In genomic region chr15:78836086-78836621, GRCm38 (mm10) we compare ENCODE assay signal across 8 mouse cellular contexts. TPM values are rescaled to one million over a fixed set of nuclear protein-coding genes. Genes with fewer than 3 reads are reported as not detected.
DNase-seq lines count a peak whose midpoint lies in the region; ATAC-seq and TF ChIP-seq lines count a peak whose summit lies in the region.

No protein-coding gene starts in this region.

- 47% methylated on average over 8 of the region's 8 CpGs for WGBS in forebrain, embryonic 11.5 days
- WGBS in hindbrain, embryonic 11.5 days = 18% methylated on average over 8 of the region's 8 CpGs
- WGBS in limb, embryonic 13.5 days = 28% methylated on average over 8 of the region's 8 CpGs
- 53% methylated on average over 8 of the region's 8 CpGs for WGBS in midbrain, postnatal 0 days

- no peak for ATAC-seq in forebrain, embryonic 11.5 days (replicated peaks; ENCODE audit: low FRiP score)
- no peak for ATAC-seq in hindbrain, embryonic 11.5 days (ENCODE audit: low FRiP score)
- no peak for ATAC-seq in limb, embryonic 13.5 days (ENCODE audit: low FRiP score, low read depth)
- ATAC-seq in midbrain, postnatal 0 days (ENCODE audit: low FRiP score) = no peak
- no peak for ATAC-seq in activated CD4-positive, CD25-positive, alpha-beta regulatory T cell, adult 4 months

- peaks cover 6% of the 10 kb centered on the region for H3K27me3 ChIP-seq in forebrain, embryonic 11.5 days (ENCODE audit: control insufficient read depth, insufficient read depth, low read length)
- 0 out of 2 replicates have a peak, but pooled peaks cover 2% of the 10 kb centered on the region for H3K27me3 ChIP-seq in hindbrain, embryonic 11.5 days (ENCODE audit: control insufficient read depth, insufficient read depth, low read length)
- H3K27me3 ChIP-seq in limb, embryonic 13.5 days = peaks cover 5% of the 10 kb centered on the region; the same call in 1 of the 2 replicates
- H3K27me3 ChIP-seq in midbrain, postnatal 0 days (ENCODE audit: insufficient read depth, low read length) = peaks cover 8% of the 10 kb centered on the region; the same call in 1 of the 2 replicates

- no peak overlapping the region for H3K4me2 ChIP-seq in forebrain, embryonic 11.5 days (ENCODE audit: low read depth, low read length, severe bottlenecking)
- H3K4me2 ChIP-seq in hindbrain, embryonic 11.5 days (replicated peaks; ENCODE audit: low read depth, low read length) = no peak overlapping the region
- no peak overlapping the region for H3K4me2 ChIP-seq in limb, embryonic 13.5 days (replicated peaks)
- H3K4me2 ChIP-seq in midbrain, postnatal 0 days (ENCODE audit: low read depth, low read length, poor library complexity, severe bottlenecking) = no peak overlapping the region

- H3K9me3 ChIP-seq in forebrain, embryonic 11.5 days (ENCODE audit: control insufficient read depth, low read length) = no peaks in the 10 kb centered on the region
- no peaks in the 10 kb centered on the region for H3K9me3 ChIP-seq in hindbrain, embryonic 11.5 days (ENCODE audit: control insufficient read depth, low read length)
- no peaks in the 10 kb centered on the region for H3K9me3 ChIP-seq in limb, embryonic 13.5 days
- no peaks in the 10 kb centered on the region for H3K9me3 ChIP-seq in midbrain, postnatal 0 days (ENCODE audit: low read length)

- no peak overlapping the region for H3K9ac ChIP-seq in forebrain, embryonic 11.5 days (ENCODE audit: low read length)
- H3K9ac ChIP-seq in hindbrain, embryonic 11.5 days (ENCODE audit: low read depth, low read length) = no peak overlapping the region
- no peak overlapping the region for H3K9ac ChIP-seq in limb, embryonic 13.5 days
- H3K9ac ChIP-seq in midbrain, postnatal 0 days (replicated peaks; ENCODE audit: low read length, poor library complexity, severe bottlenecking) = no peak overlapping the region

- peak overlapping the region; percentile 41; the same call in 1 of the 2 replicates for H3K27ac ChIP-seq in forebrain, embryonic 11.5 days (ENCODE audit: low read depth, low read length)
- H3K27ac ChIP-seq in hindbrain, embryonic 11.5 days (ENCODE audit: low read depth, low read length) = peak overlapping the region; percentile 70
- peak overlapping the region; percentile 6; the same call in 1 of the 2 replicates for H3K27ac ChIP-seq in limb, embryonic 13.5 days
- H3K27ac ChIP-seq in midbrain, postnatal 0 days (ENCODE audit: low read depth, low read length) = peak overlapping the region; percentile 13; the same call in 1 of the 2 replicates

- H3K4me3 ChIP-seq in forebrain, embryonic 11.5 days (ENCODE audit: low read depth, low read length) = no peak overlapping the region
- H3K4me3 ChIP-seq in hindbrain, embryonic 11.5 days (ENCODE audit: low read depth, low read length) = no peak overlapping the region
- H3K4me3 ChIP-seq in limb, embryonic 13.5 days = no peak overlapping the region
- H3K4me3 ChIP-seq in midbrain, postnatal 0 days (ENCODE audit: low read depth, low read length) = no peak overlapping the region

- peak; percentile 53 for DNase-seq in adrenal gland, postnatal 25 days
- peak; percentile 52 for DNase-seq in forebrain, embryonic 11.5 days (ENCODE audit: low spot score)
- no peak for DNase-seq in hindbrain, embryonic 11.5 days (ENCODE audit: low spot score)
- no peak for DNase-seq in midbrain, postnatal 0 days (ENCODE audit: low spot score)
- no peak for DNase-seq in layer of hippocampus, adult 9-10 months (ENCODE audit: low spot score)
- DNase-seq in layer of hippocampus, adult 11-12 months (ENCODE audit: low spot score) = no peak

- H3K4me1 ChIP-seq in forebrain, embryonic 11.5 days (replicated peaks; ENCODE audit: control insufficient read depth, insufficient read depth, low read length) = peaks cover 20% of the 10 kb centered on the region
- peaks cover 27% of the 10 kb centered on the region for H3K4me1 ChIP-seq in hindbrain, embryonic 11.5 days (replicated peaks; ENCODE audit: control insufficient read depth, insufficient read depth, low read length)
- H3K4me1 ChIP-seq in limb, embryonic 13.5 days = peaks cover 71% of the 10 kb centered on the region
- H3K4me1 ChIP-seq in midbrain, postnatal 0 days (ENCODE audit: insufficient read depth, low read length) = peaks cover 9% of the 10 kb centered on the region; the same call in 1 of the 2 replicates

- no peaks in the 10 kb centered on the region for H3K36me3 ChIP-seq in forebrain, embryonic 11.5 days (ENCODE audit: control insufficient read depth, insufficient read depth, low read length)
- H3K36me3 ChIP-seq in hindbrain, embryonic 11.5 days (ENCODE audit: control insufficient read depth, insufficient read depth, low read length) = no peaks in the 10 kb centered on the region
- no peaks in the 10 kb centered on the region for H3K36me3 ChIP-seq in limb, embryonic 13.5 days
- H3K36me3 ChIP-seq in midbrain, postnatal 0 days (ENCODE audit: insufficient read depth, low read length) = no peaks in the 10 kb centered on the region

- TF ChIP-seq CTCF in midbrain, postnatal 0 days (IDR thresholded peaks at IDR 0.05) = no peak

RNA-seq across cellular contexts. Expression of gene Cdc42ep1, which starts 6.3 kb away (rescaled TPM):
- total RNA-seq in adrenal gland, postnatal 25 days (2021) = 38.8 and 43.4 TPM in 2 replicates
- polyA plus RNA-seq in forebrain, embryonic 11.5 days (2014; fragmentation: Nextera tagmentation; extraction: Ambion mirVana) = 9.6 and 10.4 TPM in 2 replicates
- 7.8 and 9.1 TPM in 2 replicates for polyA plus RNA-seq in hindbrain, embryonic 11.5 days (2014; fragmentation: Nextera tagmentation; extraction: Ambion mirVana)
- 17.9 and 19.1 TPM in 2 replicates for polyA plus RNA-seq in limb, embryonic 13.5 days (2015; fragmentation: Nextera tagmentation; extraction: Ambion mirVana)
- 14.1 and 14.9 TPM in 2 replicates for total RNA-seq in midbrain, postnatal 0 days (2014; rRNA removed)
- polyA plus RNA-seq in midbrain, postnatal 0 days (2015; fragmentation: Nextera tagmentation; extraction: Ambion mirVana) = 14.8 and 14.9 TPM in 2 replicates
- polyA plus RNA-seq in activated CD4-positive, CD25-positive, alpha-beta regulatory T cell, adult 4 months (2017; shearing (Covaris generic)) = not detected

RNA-seq across cellular contexts. Expression of gene Lgals2, which starts 19.2 kb away (rescaled TPM):
- not detected in 2 replicates for total RNA-seq in adrenal gland, postnatal 25 days (2021)
- polyA plus RNA-seq in forebrain, embryonic 11.5 days (2014; fragmentation: Nextera tagmentation; extraction: Ambion mirVana) = not detected in 2 replicates
- polyA plus RNA-seq in hindbrain, embryonic 11.5 days (2014; fragmentation: Nextera tagmentation; extraction: Ambion mirVana) = not detected in 2 replicates
- 0.47 and 0.53 TPM in 2 replicates for polyA plus RNA-seq in limb, embryonic 13.5 days (2015; fragmentation: Nextera tagmentation; extraction: Ambion mirVana)
- not detected in 2 replicates for total RNA-seq in midbrain, postnatal 0 days (2014; rRNA removed)
- not detected in 2 replicates for polyA plus RNA-seq in midbrain, postnatal 0 days (2015; fragmentation: Nextera tagmentation; extraction: Ambion mirVana)
- not detected for polyA plus RNA-seq in activated CD4-positive, CD25-positive, alpha-beta regulatory T cell, adult 4 months (2017; shearing (Covaris generic))

RNA-seq across cellular contexts. Expression of gene Card10, which starts 33.3 kb away (rescaled TPM):
- total RNA-seq in adrenal gland, postnatal 25 days (2021) = 6.5 and 7.0 TPM in 2 replicates
- 2.3 and 2.7 TPM in 2 replicates for polyA plus RNA-seq in forebrain, embryonic 11.5 days (2014; fragmentation: Nextera tagmentation; extraction: Ambion mirVana)
- polyA plus RNA-seq in hindbrain, embryonic 11.5 days (2014; fragmentation: Nextera tagmentation; extraction: Ambion mirVana) = 1.8 and 2.4 TPM in 2 replicates
- polyA plus RNA-seq in limb, embryonic 13.5 days (2015; fragmentation: Nextera tagmentation; extraction: Ambion mirVana) = 3.0 TPM in 2 replicates
- 0.71 and 1.6 TPM in 2 replicates for total RNA-seq in midbrain, postnatal 0 days (2014; rRNA removed)
- 2.2 and 2.5 TPM in 2 replicates for polyA plus RNA-seq in midbrain, postnatal 0 days (2015; fragmentation: Nextera tagmentation; extraction: Ambion mirVana)
- not detected for polyA plus RNA-seq in activated CD4-positive, CD25-positive, alpha-beta regulatory T cell, adult 4 months (2017; shearing (Covaris generic))

RNA-seq across cellular contexts. Expression of gene Gga1, which starts 40.8 kb away (rescaled TPM):
- 58.1 and 61.5 TPM in 2 replicates for total RNA-seq in adrenal gland, postnatal 25 days (2021)
- polyA plus RNA-seq in forebrain, embryonic 11.5 days (2014; fragmentation: Nextera tagmentation; extraction: Ambion mirVana) = 45.0 and 47.8 TPM in 2 replicates
- polyA plus RNA-seq in hindbrain, embryonic 11.5 days (2014; fragmentation: Nextera tagmentation; extraction: Ambion mirVana) = 26.3 and 26.4 TPM in 2 replicates
- polyA plus RNA-seq in limb, embryonic 13.5 days (2015; fragmentation: Nextera tagmentation; extraction: Ambion mirVana) = 42.0 and 46.5 TPM in 2 replicates
- total RNA-seq in midbrain, postnatal 0 days (2014; rRNA removed) = 37.0 and 42.8 TPM in 2 replicates
- polyA plus RNA-seq in midbrain, postnatal 0 days (2015; fragmentation: Nextera tagmentation; extraction: Ambion mirVana) = 42.4 and 43.4 TPM in 2 replicates
- 10 to 100 TPM; 13.8 to 18.1 TPM for polyA plus RNA-seq in activated CD4-positive, CD25-positive, alpha-beta regulatory T cell, adult 4 months (2017; shearing (Covaris generic))

Comparison
In these comparisons a context has a peak if more than half of its experiments do, and no peak if none do; other contexts are left out.
1. DNase-seq: peak in adrenal gland, postnatal 25 days (single experiment) and forebrain, embryonic 11.5 days (single experiment); none in hindbrain, embryonic 11.5 days (single experiment), midbrain, postnatal 0 days (single experiment), layer of hippocampus, adult 9-10 months (single experiment) and layer of hippocampus, adult 11-12 months (single experiment).
2. H3K27ac ChIP-seq: peak in every context shown above with its lines; median percentile 70 in hindbrain, embryonic 11.5 days; 41 in forebrain, embryonic 11.5 days; 13 in midbrain, postnatal 0 days; 6 in limb, embryonic 13.5 days.